Mouse (Mus musculus) urinary bladder, postnatal 36 days (tissue): ENCODE measurements around the gene Ints5.
"Not testable (repeated sequence)": the region's sequence is repeated elsewhere in the genome, so short reads cannot be mapped to it uniquely, and the experiment has no call there.

Experiments
- DNase-seq, 2 experiments: peaks; one replicate each; pipeline ENCODE4 v3.0.0; 2022; ENCODE audit warnings: low spot score in 2 of 2, mixed read lengths in 1 of 2

The Ints5 gene

DNA sequence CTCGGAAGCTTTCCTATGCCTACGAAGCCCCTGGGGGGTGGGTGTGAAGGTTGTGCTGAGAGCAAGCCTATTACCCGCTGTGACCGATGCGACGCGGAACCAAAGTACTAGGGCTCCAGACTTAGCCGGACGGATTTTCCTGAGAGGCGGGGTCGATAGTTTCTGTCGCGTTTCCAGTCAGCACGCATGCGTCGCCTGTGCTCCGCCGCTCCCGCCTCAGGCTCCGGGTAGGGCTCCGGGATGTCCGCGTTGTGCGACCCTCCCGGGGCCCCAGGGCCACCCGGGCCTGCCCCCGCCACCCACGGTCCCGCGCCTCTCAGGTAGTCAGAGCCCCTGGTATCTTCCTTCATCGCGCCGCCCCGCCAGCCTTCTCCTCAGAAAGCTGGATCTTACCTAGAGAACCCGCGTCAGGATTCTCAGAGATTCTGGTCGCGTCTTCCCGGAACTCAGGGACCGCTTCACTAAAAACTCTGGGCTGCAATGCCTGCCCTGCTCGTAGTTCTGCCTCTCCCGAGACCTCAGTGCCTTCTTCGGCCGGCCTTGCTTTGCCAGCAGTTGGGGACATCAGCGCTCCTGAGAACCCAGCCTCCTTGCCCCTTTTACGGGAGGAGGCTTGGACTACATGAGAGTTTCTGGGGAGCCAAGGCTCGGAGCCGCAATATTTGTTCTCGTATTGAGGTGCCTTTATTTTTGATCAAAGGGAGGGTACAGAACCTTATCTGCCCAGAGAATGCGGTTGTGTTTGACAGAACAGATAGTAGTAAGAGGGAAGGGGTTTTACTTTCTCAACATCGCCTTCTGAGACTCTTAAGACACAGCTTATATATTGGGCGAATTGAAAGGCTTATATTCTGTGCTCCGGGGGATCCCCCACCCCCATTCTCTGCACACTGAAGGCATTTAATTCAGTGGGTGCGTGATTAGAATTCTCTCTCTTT, at the start of gene Ints5:
Gene Ints5 (plus strand): TSS at position 177 of the 938 bp plus-strand sequence.
- DNase-seq, result peak; percentile 75 to 85

DNA sequence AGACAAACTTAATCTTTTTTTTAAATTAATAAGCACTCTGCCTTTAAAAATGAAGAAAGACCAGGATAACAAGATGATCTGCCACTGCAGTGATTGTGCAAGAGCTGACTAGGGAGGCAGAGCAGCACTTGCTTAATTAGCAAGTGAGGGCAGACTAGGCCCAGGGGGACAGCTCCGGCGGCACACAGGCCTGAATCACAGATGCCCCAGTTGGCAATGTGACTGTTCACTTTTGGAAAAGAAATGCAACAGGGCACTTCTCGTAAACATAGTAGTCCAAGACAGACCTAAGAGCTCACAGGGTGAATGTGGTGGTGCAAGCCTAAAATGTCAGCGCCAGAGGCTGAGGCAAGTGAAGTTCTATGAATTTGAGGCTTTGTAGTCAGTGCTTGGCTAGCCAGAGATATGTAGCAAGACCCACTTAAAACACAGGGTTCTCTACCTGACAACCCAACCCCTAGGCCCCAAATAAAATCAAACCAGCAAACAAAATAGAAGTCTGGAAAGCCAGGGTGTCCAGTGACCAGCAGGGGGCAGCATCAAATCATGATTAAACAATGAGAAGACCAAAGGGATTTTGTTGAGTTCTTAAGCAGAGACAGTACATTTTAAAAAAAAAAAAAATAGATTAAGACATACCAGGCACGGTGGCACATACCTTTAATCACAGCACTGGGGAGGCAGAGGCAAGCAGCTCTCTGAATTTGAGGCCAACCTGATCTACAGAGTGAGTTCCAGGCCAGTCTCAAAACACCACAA, 48.3 kb upstream of the Ints5 start:
- DNase-seq, result peak; percentile 68 to 78

DNA sequence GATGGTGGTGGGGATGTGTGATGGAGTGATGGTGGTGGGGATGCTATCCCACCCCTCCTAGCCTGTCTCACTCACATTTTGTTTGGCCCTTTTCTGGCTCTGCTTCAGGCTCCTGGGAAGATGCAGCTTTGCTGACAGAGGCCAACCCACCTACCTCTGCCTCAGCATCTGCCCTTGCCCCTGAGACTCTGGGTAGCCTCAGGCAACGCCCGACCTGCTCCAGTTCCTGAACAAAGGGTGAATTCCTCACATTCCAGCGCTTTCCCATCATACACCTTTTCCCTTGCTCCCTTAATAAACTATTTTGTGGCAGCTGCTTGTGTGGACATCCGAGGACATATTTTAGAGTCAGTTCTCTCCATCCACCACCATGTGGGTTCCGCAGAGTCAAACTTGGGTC, 44.4 kb upstream of the Ints5 start:
- DNase-seq, result no peak

DNA sequence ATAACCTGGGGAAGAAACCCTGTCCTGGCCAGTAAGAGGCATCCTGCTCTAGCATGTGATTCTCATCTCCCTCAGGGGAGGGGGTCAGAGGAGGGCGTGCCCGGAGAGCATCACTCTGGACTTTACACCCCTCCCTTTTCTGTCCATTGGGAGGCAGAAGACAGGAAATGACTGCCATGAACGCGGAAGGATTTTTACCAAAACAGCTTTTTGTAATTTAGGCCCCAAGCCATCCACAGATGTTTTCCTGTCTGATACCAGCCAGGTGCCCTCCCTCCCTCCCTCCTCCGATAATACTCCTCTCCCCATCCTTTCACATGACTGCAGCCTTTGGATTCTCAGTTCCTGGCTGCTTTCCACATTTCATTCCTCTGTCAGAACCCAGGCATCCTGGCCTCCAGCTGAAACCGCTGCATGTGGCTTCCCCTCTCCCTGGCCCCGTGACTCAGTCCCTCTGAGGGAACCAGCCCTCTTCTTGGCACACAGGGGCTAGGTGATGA, 42.4 kb upstream of the Ints5 start, which contains the start of gene Lrrn4cl:
Gene Lrrn4cl (plus strand): TSS at position 367 of the 500 bp plus-strand sequence.
- peak; percentile 25 to 64 for DNase-seq

DNA sequence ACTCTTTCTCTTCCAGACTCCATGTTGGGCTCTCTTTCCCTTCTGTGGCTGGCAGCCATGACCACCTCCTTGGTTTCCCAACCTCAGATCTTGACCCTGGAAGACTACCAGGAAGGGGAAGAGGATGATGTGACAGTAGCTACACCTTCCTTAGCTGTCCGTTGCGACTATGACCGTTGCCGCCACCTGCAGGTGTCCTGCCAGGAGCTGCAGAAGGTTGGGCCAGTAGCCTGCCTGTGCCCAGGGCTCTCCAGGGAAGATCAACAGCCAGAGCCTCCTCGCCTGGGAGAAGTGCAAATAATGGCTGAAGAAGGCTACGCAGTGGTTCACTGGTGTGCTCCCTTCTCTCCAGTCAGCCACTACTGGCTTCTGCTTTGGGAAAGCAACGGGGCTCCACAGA, 41.2 kb upstream of the Ints5 start:
- no peak for DNase-seq

DNA sequence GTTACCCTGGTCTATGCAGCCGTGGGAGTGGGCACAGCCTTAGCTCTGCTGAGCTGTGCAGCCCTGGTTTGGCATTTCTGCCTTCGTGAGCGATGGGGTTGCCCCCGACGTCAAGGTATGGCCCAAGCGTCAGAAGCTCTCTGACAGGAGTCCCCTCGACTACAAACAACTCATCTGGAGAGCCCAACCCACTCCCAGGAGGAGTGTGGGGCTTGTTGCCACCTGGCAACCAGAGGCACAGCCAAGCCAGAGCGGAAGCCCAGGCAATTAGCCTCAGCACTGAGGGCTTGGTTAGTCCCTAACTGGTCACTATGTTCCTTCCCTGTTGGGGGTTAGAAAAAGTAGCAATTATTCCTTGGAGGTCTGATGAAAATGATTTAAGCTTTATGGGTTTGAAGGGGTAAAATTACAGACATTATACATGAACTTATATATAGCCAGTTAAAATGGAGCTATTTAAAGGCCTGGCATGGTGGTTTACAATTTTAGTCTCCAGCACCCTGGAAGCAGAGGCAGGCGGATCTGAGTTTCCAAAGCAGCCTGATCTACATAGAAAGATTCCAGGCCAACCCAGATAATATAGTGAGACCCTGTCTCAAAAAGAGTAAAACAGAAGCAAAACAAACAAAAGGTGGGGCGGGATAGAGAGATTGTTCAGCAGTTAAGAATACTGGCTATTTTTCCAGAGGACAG, 40.4 kb upstream of the Ints5 start:
- peak in 1 of 2 experiments; percentile 39 for DNase-seq

DNA sequence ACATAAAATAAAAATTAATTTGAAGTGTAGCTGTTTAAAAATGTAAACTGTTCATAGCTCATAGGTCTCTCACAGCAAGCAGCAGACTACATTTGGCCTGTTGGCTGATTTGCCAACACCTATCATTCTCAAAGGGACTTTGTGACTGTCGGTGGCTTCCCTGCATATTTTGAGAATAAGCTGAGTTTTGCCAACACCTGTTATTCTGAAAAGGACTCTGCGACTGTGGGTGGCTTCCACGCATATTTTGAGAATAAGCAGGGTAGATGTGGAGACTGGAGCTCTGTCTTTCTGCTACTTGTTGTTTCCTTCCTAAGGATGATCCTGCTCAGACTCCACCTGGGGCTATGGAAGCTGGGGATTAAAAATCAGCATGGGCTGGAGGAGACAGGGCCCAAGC, 39.7 kb upstream of the Ints5 start:
- no peak for DNase-seq

DNA sequence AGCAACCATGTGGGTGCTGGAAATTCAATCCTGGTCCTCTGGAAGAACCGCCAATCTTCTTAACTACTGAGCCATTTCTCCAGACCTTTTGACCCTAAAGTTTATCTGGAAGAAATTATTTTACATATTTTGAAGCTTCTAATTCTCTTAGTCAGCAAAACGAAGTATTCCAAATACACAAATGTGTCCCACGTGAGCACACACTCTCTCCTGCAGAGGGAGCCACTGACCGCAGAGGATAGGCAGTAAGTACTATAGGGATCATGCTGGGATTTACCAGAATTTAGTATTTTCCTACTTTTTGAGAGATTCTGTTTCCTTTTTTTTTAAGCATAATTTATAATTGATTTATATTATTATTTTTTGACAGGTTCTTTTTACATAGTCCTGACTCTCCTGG, 35.1 kb upstream of the Ints5 start:
- DNase-seq, result peak in 1 of 2 experiments; percentile 42

DNA sequence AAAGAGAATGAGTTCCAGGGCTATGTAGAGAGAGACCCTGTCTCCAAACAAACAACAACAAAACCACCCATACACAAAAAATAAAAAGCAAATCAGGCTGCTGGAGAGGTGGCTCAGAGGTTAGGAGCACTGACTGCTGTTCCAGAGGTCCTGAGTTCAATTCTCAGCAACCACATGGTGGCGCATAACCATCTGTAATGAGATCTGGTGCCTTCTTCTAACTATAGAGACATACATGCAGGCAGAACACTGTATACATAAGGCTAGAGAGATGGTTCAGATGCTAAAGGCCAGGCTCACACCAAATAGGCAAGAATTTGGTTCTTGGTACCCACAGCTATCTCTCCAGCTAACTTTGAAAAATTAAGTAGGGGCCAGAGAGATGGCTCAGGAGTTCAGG, 33.8 kb upstream of the Ints5 start:
- DNase-seq, result no peak

DNA sequence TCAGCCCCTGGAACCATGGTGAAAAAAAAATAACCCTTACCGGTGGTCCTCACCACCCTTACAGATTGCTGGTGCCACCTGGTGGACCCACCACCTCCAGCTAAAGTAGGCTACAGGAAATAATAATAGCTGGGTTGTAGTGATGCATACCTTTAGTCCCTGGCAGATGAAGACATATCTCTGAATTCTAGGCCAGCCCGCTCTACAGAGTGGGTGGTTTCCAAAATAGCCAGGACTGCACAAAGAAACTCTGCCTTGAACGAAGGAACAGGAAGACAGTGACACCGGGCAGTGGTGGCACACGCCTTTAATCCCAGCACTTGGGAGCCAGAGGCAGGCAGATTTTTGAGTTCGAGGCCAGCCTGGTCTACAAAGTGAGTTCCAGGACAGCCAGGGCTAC, 28.5 kb upstream of the Ints5 start:
- DNase-seq, result no peak

DNA sequence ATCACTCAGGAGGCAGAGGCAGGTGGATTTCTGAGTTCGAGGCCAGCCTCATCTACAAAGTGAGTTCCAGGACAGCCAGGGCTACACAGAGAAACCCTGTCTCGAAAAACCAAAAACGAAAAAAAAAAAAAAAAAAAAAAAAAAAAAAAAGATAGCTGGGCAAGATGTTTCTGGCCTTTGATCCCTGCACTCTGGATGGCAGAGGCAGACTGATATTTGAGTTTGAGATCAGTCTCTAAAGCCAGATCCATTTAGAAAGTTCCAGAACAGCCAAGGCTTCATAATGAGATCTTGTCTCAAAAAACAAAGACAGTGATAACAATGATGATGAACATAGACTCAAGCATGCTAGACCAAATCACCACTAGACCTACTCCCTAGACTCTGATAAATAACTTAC, 22.4 kb upstream of the Ints5 start:
- DNase-seq, result not testable (repeated sequence)

DNA sequence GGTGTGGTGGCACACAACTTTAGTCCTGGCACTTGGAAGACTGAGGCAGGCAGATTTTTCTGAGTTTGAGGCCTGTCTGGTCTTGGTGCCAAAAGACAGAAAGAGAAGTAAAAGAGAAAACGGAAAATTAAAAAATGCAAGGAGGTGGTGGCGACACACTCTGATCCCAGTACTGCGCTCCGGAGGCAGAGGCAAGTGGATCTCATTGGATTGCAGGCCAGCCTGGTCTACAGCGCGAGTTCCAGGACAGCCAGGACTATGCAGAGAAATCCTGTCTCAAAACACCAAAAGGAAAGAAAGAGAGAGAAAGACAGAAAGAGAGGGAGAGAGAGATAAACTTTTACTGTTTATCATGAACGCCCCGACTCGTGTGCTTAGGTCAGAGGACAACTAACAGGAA, 22.0 kb upstream of the Ints5 start:
- no peak for DNase-seq

DNA sequence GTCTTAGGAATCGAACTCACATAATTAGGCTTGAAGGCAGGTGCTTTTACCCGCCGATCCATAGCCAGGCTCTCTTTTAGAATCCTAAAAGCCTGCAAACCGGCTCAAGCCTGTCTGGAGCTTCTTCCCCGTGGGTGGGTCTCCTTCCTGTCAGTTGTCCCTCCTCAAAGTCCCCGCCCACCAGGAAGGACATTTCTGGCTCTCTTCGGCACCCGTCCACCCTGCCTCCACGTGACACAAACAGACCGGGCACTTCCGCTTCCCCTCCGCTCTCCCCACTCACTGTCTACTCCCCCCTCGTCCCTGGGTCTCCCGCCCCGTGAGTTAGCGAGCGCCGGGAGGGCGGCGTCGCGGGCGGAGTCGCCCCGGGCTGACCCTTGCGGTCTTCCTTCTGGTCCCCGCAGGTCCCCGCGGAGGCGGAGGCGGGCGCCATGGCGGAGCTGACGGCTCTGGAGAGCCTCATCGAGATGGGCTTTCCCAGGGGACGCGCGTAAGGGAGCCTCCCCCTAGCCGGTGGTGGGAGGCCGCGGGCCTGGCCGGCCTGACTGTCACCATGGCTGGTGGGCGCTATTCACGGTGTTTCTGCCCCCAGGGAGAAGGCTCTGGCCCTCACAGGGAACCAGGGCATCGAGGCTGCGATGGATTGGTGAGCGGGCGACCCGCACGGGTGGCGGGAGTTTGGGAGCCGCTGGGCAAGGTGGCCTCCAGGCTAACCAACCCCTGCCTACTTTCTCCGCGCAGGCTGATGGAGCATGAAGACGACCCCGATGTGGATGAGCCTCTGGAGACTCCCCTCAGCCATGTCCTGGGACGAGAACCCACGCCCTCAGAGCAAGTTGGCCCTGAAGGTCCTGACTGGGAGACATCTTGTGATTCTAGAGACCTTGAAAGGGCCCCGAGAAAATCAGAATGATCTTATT, 21.3 kb upstream of the Ints5 start, which contains the start of gene Ubxn1:
Gene Ubxn1 (plus strand): TSS at position 230 of the 920 bp plus-strand sequence.
- DNase-seq, result peak; percentile 96 to 98

DNA sequence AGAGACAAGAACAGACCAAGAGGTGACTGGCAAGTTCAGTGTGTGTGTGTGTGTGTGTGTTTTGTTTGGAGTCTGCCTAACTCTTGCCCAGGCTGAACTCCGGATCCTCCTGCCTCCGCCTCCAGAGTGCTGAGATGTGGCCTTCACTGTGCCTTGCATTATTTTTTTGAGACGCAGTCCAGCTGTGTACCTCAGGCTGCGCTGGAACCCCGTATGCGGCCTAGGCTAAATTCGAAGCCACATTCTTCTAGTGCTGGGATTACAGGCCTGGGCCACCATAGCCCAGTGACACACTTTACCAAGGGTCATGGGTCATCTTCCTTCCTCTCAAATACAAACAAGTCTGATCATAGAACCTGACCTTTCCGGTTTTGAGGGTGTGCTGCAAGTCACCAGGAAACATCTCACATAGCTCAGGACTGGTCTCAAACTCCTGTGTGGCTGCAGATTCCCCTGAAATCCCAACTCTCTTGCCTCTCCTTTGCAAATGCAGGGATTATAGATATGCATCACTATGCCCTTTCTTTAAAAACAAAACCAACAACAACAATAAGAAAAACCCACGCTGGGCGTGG, 20.5 kb upstream of the Ints5 start:
- peak in 1 of 2 experiments; percentile 13 for DNase-seq

DNA sequence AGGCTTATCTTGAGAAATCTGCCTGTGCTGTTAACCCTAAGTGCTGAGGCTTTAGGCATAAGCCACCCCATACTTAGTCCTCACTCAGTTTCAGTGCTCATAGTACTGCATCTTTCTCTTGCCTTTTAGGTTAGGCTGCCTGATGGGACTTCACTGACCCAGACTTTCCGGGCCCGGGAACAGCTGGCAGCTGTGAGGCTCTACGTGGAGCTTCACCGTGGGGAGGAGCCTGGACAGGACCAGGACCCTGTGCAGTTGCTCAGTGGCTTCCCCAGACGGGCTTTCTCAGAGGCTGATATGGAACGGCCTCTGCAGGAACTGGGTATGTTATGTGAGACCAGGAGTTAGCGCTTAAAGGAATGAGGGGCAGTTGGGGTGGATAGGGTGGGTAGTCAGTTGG, 17.8 kb upstream of the Ints5 start:
- no peak for DNase-seq

DNA sequence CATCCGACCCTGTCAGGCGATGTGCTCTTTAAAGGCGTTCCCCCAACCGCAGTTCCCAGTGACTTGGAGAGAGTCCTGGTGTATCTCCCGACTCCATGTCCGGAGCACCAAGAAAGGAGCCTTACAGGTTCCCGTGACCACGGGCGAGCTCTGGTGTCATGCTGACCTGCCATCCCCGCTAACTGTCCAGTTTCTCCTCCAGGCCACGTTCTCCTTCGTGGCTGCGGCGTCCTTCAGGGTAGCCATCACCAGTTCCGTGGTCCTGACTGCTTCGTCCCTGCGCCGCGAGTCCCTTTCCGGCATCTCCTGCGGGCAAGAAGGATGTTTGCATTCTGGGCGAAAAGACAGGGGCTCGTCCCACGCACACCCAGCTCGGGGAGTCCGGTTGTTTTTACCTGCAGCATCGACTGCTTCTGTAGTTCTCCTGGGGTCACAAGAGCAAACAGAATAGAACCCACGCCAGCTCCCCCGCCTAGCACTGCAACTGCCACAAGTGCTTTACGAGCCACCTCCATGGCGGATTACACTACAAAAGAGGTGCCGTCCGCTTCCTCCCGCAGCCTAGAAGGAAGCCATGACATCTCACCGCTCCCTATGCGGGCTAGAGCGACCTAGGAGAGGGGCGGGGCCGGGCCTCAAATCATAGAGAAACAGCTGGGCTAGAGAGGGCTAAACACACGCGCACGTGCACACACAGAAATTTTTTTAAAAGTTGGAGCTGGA, 12.3 kb upstream of the Ints5 start, which contains the start of gene Uqcc3:
Gene Uqcc3 (minus strand): TSS at position 613 of the 723 bp plus-strand sequence.
- DNase-seq, result peak; percentile 85 to 91

DNA sequence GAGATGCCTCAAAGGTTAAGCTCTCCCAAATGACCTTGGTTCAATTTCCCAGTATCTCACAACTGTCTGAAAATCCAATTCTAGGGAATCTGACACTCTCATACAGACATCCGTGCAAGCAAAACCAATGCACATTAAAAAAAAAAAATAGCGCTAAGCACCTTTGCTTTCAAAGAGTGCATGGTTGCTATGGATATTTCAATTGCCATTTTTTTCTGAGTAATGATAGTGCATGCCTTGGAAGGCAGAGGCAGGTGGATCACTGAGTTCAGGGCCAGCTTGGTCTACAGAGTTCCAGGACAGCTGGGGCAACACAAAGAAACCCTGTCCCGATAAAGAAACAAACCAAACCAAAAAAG, 11.8 kb upstream of the Ints5 start:
- DNase-seq, result no peak

DNA sequence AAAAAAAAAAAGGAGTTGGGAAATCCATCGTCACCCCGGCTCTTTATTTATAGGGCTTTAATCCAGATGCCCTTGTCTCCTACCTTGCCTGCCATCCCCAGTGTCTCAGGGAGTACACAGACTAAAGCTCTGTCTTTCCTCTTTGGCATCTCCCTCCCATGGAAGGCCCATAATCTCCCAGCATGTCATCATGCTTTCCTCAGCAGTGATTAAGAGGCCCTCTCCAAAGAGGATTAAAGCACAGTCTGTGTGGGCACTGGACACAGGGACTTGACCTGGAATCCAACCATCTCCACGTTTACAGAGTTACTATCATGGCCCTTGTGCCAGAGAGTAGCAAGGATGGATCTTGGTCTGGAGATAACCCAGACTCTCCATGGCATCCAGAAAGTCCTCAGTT, 9.2 kb upstream of the Ints5 start, which contains the start of the genes Lbhd1 and Gm49403:
Gene Lbhd1 (plus strand): TSS at position 117 of the 400 bp plus-strand sequence.
Gene Gm49403 (plus strand): TSS at position 315 of the 400 bp plus-strand sequence.
- no peak for DNase-seq

DNA sequence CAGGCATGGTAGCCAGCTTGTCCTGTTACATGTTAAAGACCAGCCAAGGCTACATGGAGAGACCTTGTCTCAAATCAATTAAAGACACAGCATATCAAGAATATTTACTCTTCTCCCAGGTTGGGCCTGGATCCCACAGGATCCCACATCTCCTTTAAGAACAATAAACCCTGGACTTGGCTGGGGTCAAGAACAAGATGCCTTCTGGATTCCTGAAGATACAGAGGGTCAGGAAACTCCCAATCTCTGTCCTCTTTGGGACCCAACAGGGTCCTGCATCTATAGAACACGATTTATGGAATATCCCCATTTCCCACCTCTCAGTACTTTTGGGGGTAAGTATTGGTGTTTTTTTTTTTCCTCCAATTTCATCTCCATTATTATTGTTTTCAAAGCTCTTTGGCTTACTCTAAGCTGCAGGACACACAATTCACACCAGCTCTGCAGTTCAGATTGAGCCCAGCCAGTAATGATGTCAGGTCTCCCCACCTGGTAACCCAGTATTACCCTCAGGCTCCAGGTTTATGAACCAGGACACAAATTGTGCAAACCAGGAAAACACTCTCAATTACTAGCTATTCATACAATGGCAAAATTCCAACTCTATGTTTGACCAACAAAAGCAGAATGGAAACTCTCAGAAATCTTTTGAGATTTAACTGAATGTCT, 5.8 kb upstream of the Ints5 start:
- DNase-seq, result no peak
